Mouse (Mus musculus): Measurements from ENCODE around the gene Zfp446. TPM values are rescaled to one million over a fixed set of nuclear protein-coding genes. Genes with fewer than 3 reads are reported as not detected.
A peak's percentile ranks its signal among the peaks of the same experiment; 100 is the strongest.

Gene Zfp446
- polyA plus RNA-seq, 1 experiment from 2014 or later, result 15.7 TPM

- whole genome bisulfite sequencing, result 15% methylated on average over 26 of the region's 26 CpGs
- peak within 1 kb of the TSS; percentile 63 for H3K4me3 ChIP-seq (replicated peaks)
- peak within 1 kb of the TSS; percentile 73 for H3K4me2 ChIP-seq
- no peak for ATAC-seq (ENCODE audit: low FRiP score)
- peak within 1 kb of the TSS; percentile 82 for H3K9ac ChIP-seq
- H3K36me3 ChIP-seq (replicated peaks), result peaks cover 26% of the 10 kb centered on the region
- H3K9me3 ChIP-seq, result no peaks in the 10 kb centered on the region
- peaks cover 13% of the 10 kb centered on the region for H3K27me3 ChIP-seq
- peaks cover 28% of the 10 kb centered on the region for H3K4me1 ChIP-seq
- peak within 1 kb of the TSS; percentile 97 for H3K27ac ChIP-seq
These were observed 32.6 kb downstream of the Zfp446 start, which contains the start of gene Zbtb45 for GRCm38 (mm10) chr7:13010005-13010908. TSS of gene Zbtb45 (minus strand) at chr7:13010034.

DNA sequence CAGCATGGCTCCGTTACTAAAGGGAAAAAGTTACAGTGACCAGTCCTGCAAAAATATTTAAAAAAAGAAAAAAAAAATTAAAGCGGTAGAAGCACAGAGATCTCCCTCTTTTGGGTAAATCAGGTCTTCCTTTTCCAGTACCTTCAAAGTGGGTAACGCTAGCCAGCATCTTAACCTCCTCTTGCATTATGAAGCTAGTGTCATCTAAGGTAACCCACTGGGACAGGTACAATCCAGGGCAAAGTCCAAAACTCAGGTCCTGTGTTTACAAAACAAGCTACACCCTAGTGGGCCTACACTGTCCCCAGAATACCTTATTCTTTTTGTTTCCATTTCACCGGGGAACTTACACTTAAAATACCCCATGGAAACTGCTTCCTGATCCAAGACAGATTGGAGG lies 36.0 kb downstream of the Zfp446 start:
- no peak overlapping the region for H3K4me3 ChIP-seq (replicated peaks)
- 69% methylated on average over 4 of the region's 4 CpGs for whole genome bisulfite sequencing
- no peaks in the 10 kb centered on the region for H3K27me3 ChIP-seq
- H3K36me3 ChIP-seq (replicated peaks), result no peaks in the 10 kb centered on the region
- H3K27ac ChIP-seq, result no peak overlapping the region
- ATAC-seq (ENCODE audit: low FRiP score), result no peak
- H3K9me3 ChIP-seq, result no peaks in the 10 kb centered on the region
- H3K4me2 ChIP-seq, result no peak overlapping the region
- peaks cover 10% of the 10 kb centered on the region for H3K4me1 ChIP-seq
- H3K9ac ChIP-seq, result no peak overlapping the region

GRCm38 (mm10) chr7:13014275-13014839 lies 36.7 kb downstream of the Zfp446 start:
- 44% methylated on average over 6 of the region's 6 CpGs for WGBS
- no peak for ATAC-seq (ENCODE audit: low FRiP score)

GRCm38 (mm10) chr7:13015217-13015616 lies 37.6 kb downstream of the Zfp446 start:
- ATAC-seq (ENCODE audit: low FRiP score), result no peak
- Histone ChIP-seq H3K9me3 (no peaks in the 10 kb centered on the region), H3K4me1 (peaks cover 5% of the 10 kb centered on the region), H3K27me3 (no peaks in the 10 kb centered on the region), H3K4me3 (replicated peaks) (no peak overlapping the region), H3K4me2 (no peak overlapping the region), H3K27ac (no peak overlapping the region), H3K9ac (no peak overlapping the region), H3K36me3 (replicated peaks) (no peaks in the 10 kb centered on the region)
- WGBS, result 96% methylated on average over 1 of the region's 1 CpGs

More at GRCm38 (mm10) chr7:13014275-13014839, 36.7 kb downstream of the Zfp446 start:
- H3K4me1 ChIP-seq, result peaks cover 7% of the 10 kb centered on the region
- H3K9me3 ChIP-seq, result no peaks in the 10 kb centered on the region
- H3K27me3 ChIP-seq, result no peaks in the 10 kb centered on the region
- no peak overlapping the region for H3K4me2 ChIP-seq
- H3K36me3 ChIP-seq (replicated peaks), result no peaks in the 10 kb centered on the region
- no peak overlapping the region for H3K4me3 ChIP-seq (replicated peaks)
- no peak overlapping the region for H3K9ac ChIP-seq
- H3K27ac ChIP-seq, result no peak overlapping the region

DNA sequence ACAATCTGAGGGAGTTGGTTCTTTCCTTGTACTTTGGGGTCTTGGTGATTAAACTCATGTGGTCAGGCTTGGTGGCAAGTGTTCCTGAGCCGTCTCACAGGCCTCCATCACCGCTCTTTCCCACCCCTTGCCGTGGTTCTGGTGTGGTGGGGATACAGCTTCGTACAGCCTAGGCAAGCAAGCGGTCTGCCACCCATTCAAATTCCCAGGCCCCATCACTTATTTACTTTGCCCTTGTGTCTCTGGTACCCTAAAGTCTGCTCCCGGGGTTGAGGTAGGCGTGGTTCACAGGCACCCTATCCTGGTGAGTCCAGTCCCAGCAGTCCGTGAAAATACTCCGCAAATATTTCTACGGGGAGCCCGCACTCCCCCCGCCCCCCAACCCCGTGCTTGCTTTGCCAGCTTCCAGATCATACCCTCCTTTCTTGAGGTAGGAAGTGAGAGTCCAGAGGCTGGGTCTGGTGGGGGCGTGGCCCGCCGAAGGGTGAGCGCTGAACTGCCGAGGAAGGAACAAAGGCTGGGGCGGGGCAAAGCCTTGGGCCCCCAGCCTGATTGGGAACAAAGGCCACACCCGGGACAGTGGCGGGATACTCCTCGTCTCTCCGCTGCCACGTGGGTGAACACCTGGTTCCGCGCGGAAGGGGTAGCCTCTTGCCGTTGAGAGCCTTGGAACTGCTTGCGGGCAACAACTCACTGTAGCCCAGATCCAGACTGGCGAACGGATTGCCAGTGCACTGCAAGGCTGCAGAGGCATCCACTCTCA lies 45.3 kb downstream of the Zfp446 start:
- peak overlapping the region; percentile 97 for H3K4me3 ChIP-seq (replicated peaks)
- peaks cover 33% of the 10 kb centered on the region for H3K4me1 ChIP-seq
- H3K9ac ChIP-seq, result peak overlapping the region; percentile 98
- peaks cover 27% of the 10 kb centered on the region for H3K36me3 ChIP-seq (replicated peaks)
- peak overlapping the region; percentile 99 for H3K4me2 ChIP-seq
- WGBS, result 3% methylated on average over 31 of the region's 31 CpGs
- ATAC-seq (ENCODE audit: low FRiP score), result peak; percentile 70
- peak overlapping the region; percentile 100 for H3K27ac ChIP-seq
- no peaks in the 10 kb centered on the region for H3K9me3 ChIP-seq
- no peaks in the 10 kb centered on the region for H3K27me3 ChIP-seq

DNA sequence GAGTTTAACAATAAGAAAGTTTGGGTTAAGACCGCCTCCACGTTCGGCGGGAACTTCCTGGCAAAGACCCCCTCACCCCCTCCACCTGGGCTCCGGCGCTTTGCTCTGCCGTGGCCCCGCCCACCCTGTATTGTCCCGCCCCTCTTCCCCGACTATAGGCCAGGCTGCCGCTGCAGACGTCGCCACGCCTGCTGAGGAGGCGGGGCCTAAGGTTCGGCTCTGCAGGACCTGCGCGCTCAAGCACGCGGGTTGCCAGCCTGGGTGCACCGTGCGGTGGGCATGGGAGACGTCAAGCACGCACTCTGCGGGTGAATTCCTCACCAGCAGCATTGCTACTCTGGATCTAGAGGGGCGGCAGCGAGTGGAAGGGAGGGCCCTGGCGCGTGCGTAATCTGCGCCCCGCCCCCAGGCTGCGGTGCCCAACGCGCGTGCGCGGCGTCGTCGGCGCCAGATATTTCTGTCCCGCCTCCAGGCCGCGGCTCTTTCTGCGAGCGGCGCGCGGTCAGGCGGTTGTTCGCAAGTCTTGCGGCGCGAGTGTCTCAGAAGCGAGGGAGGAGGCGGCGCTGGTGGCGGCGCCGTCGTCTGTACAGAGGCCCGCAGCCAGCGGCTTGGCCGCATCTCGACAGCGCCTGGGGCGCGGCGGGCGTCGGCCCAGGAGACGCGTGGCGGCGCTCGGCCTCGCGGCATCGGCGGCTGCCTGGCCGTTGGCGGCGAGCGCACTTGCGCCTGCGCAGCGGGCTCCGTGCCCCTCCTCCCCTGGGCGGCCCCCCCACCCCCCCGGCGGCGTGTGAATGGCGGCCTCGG lies 46.5 kb downstream of the Zfp446 start:
- H3K9me3 ChIP-seq, result no peaks in the 10 kb centered on the region
- under 1% methylated on average over 81 of the region's 95 CpGs for WGBS
- ATAC-seq (ENCODE audit: low FRiP score), result peak; percentile 87
- peaks cover 33% of the 10 kb centered on the region for H3K4me1 ChIP-seq
- peak overlapping the region; percentile 99 for H3K4me2 ChIP-seq
- peak overlapping the region; percentile 100 for H3K27ac ChIP-seq
- H3K9ac ChIP-seq, result peak overlapping the region; percentile 98
- H3K4me3 ChIP-seq (replicated peaks), result peak overlapping the region; percentile 97
- no peaks in the 10 kb centered on the region for H3K27me3 ChIP-seq
- H3K36me3 ChIP-seq (replicated peaks), result peaks cover 38% of the 10 kb centered on the region

DNA sequence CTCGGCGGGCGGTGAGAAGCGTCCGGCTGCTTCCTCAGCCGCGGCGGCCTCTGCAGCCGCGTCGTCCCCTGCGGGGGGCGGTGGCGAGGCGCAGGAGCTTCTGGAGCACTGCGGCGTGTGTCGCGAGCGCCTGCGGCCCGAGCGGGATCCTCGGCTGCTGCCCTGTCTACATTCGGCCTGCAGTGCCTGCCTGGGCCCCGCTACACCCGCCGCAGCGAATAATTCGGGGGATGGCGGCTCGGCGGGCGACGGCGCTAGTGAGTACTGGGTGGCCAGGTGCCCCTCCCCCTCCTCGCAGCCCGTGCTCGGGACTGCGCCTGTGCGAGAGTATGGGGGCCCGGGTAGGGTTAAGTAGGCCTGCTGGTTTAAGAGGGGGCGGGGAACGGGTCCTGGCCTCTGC lies 47.2 kb downstream of the Zfp446 start:
- Histone ChIP-seq H3K27me3 (no peaks in the 10 kb centered on the region), H3K27ac (peak overlapping the region; percentile 100), H3K36me3 (replicated peaks) (peaks cover 45% of the 10 kb centered on the region), H3K9ac (peak overlapping the region; percentile 98), H3K4me1 (peaks cover 33% of the 10 kb centered on the region), H3K9me3 (no peaks in the 10 kb centered on the region), H3K4me2 (peak overlapping the region; percentile 99), H3K4me3 (replicated peaks) (peak overlapping the region; percentile 97)
- ATAC-seq (ENCODE audit: low FRiP score), result peak; percentile 61
- WGBS, result 0% methylated on average over 37 of the region's 44 CpGs

DNA sequence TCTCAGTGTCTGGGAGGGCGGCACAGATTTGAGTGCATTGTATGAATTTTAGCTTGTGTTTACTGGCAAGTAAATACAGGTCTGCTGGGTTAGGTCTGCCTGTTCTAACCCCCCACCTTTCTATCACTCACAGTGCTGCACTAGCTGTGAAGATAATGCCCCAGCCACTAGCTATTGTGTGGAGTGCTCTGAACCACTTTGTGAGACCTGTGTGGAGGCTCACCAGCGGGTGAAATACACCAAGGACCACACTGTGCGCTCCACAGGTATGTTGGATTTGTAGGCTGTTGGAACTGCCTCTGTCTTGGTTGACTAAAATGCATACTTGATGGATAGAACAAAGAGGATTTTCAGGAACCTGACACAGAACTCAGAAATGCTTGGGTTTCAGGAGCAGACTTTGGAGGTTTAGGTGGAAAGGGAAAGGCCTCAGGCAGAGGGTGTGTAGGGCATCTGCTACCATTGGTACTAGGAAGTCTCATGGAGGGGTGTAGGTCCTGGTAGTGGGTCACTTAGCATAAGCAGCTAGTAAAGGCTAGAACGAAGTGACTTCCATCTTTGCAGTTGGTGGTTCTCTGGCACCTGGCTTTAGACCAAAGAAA lies 48.0 kb downstream of the Zfp446 start:
- WGBS, result 35% methylated on average over 4 of the region's 4 CpGs
- H3K36me3 ChIP-seq (replicated peaks), result peaks cover 53% of the 10 kb centered on the region

GRCm38 (mm10) chr7:13028986-13029385 lies 51.3 kb downstream of the Zfp446 start:
- H3K4me3 ChIP-seq (replicated peaks), result no peak overlapping the region
- peaks cover 83% of the 10 kb centered on the region for H3K36me3 ChIP-seq (replicated peaks)
- no peaks in the 10 kb centered on the region for H3K9me3 ChIP-seq
- no peak overlapping the region for H3K27ac ChIP-seq
- 89% methylated on average over 4 of the region's 4 CpGs for WGBS
- H3K4me2 ChIP-seq, result no peak overlapping the region
- H3K27me3 ChIP-seq, result no peaks in the 10 kb centered on the region
- no peak overlapping the region for H3K9ac ChIP-seq
- H3K4me1 ChIP-seq, result peaks cover 37% of the 10 kb centered on the region
- ATAC-seq (ENCODE audit: low FRiP score), result no peak

More for the DNA sequence above, 48.0 kb downstream of the Zfp446 start:
- Histone ChIP-seq H3K9ac (peak overlapping the region; percentile 98), H3K27me3 (no peaks in the 10 kb centered on the region), H3K4me3 (replicated peaks) (peak overlapping the region; percentile 97), H3K9me3 (no peaks in the 10 kb centered on the region), H3K4me2 (peak overlapping the region; percentile 99), H3K4me1 (peaks cover 33% of the 10 kb centered on the region), H3K27ac (peak overlapping the region; percentile 100)
- ATAC-seq (ENCODE audit: low FRiP score), result no peak

- H3K4me1 ChIP-seq, result peaks cover 41% of the 10 kb centered on the region
- no peak overlapping the region for H3K4me2 ChIP-seq
- ATAC-seq (ENCODE audit: low FRiP score), result no peak
- 69% methylated on average over 5 of the region's 5 CpGs for WGBS
- H3K36me3 ChIP-seq (replicated peaks), result peaks cover 86% of the 10 kb centered on the region
- no peak overlapping the region for H3K9ac ChIP-seq
- H3K9me3 ChIP-seq, result no peaks in the 10 kb centered on the region
- H3K27me3 ChIP-seq, result no peaks in the 10 kb centered on the region
- no peak overlapping the region for H3K27ac ChIP-seq
- no peak overlapping the region for H3K4me3 ChIP-seq (replicated peaks)
These were observed 53.4 kb downstream of the Zfp446 start for GRCm38 (mm10) chr7:13031069-13031468.

DNA sequence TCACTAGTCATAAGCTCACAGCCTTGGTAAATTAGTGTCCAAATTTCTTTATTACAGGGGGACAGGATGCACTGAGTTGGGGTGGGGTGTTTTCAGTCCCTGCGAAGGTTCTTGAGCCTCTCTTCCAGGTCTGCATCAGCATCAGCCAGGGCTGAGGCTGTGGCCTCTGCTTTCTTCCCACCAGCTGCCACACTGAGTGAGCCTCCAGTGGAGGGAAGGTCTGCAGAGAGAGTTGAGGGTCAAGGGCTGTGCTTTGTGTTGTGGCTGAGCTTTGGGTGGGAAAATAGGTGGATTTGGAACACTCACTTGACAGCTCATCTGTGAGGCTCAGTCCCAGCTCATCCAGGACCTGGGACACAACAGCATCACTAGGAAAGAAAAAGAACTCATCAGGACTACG lies 54.3 kb downstream of the Zfp446 start:
- Histone ChIP-seq H3K4me2 (no peak overlapping the region), H3K36me3 (replicated peaks) (peaks cover 83% of the 10 kb centered on the region), H3K9me3 (no peaks in the 10 kb centered on the region), H3K27me3 (no peaks in the 10 kb centered on the region), H3K4me1 (peaks cover 41% of the 10 kb centered on the region), H3K27ac (no peak overlapping the region), H3K9ac (no peak overlapping the region), H3K4me3 (replicated peaks) (no peak overlapping the region)
- ATAC-seq (ENCODE audit: low FRiP score), result no peak
- WGBS, result 87% methylated on average over 2 of the region's 2 CpGs
